Mouse (Mus musculus) G1E (cell line): ENCODE data around the gene Mettl22.

Source experiments
- CTCF ChIP-seq: IDR thresholded peaks from 2 replicates; pipeline ENCODE4 v1.5.1; 2012; ENCODE audit warnings: low read depth, low read length, inconsistent platforms, mixed read lengths
- GATA1 ChIP-seq: IDR thresholded peaks from 2 replicates; pipeline ENCODE4 v1.6.1; 2012; ENCODE audit warnings: borderline replicate concordance, low read length, inconsistent platforms, mixed read lengths
- GATA2 ChIP-seq: IDR thresholded peaks from 2 replicates; pipeline ENCODE4 v1.6.1; 2012; ENCODE audit warnings: low read depth, low read length, inconsistent platforms, borderline replicate concordance
- POLR2AphosphoS5 ChIP-seq: IDR thresholded peaks from 2 replicates; pipeline ENCODE4 v1.6.1; 2012; ENCODE audit warnings: low read depth, low read length, inconsistent platforms; ENCODE audit not compliant: insufficient replicate concordance
- TAL1 ChIP-seq: conservative IDR thresholded peaks from 2 replicates; pipeline ENCODE4 v1.6.1; 2012; ENCODE audit warnings: low read depth, low read length, inconsistent platforms, mixed read lengths

GRCm38 (mm10) chr16:8423626-8424114 is 46.9 kb upstream of the Mettl22 start:
- TF ChIP-seq CTCF (no peak), TAL1 (no peak), GATA1 (no peak), GATA2 (no peak), POLR2AphosphoS5 (no peak)
